Mouse (Mus musculus): ENCODE measurements at regions not wholly inside any gene's neighbourhood (a gene's known extent, or its start where the extent isn't known, plus 50 kb on each side); places are given as distances from the start of the nearest gene placed in this dataset.

DNA sequence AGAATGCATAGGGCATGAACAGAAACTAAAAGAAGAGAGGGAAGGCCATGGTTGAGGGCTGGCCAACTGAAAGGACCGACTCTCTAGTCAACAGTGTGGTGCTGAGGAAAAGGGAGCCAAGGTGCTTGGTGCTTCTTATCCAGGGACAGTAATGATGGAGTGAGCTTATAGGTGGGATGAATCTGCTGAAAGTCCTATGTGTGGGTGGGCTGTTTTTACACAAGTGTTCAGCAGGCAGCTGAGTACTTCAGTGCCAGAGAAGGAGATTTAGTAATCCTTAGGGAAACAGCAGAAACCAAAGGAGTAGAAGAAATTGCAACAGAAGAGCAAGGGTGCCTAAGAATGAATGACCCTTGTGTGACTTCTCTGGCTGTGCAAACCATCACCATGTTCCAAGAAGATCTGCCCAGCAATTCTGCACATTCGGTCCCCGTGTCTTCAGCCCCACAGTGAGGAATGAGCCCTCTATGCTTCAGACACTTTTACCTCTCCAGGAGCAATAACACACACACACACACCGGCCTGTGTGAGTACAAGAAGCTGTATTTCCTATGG, 82.1 kb upstream of the Pkn2 start:
- TF ChIP-seq POLR2A (IDR thresholded peaks at IDR 0.05; ENCODE audit: borderline replicate concordance, extremely low read depth, low read depth, low read length) (no peak), CTCF (IDR thresholded peaks at IDR 0.05; ENCODE audit: insufficient read depth, low read length) (no peak)
